Mouse (Mus musculus) hindbrain, embryonic 13.5 days (tissue): ENCODE measurements around the gene Cmss1. TPM values are rescaled to one million over a fixed set of nuclear protein-coding genes. Genes with fewer than 3 reads are reported as not detected.
A peak's percentile ranks its signal among the peaks of the same experiment; 100 is the strongest.

ENCODE experiments used
- ATAC-seq: fragments of 200-750 bp; cut with Nextera tagmentation; 2 replicates; pipeline ENCODE4 v1.8.0; 2017; ENCODE audit warnings: moderate TSS enrichment; ENCODE audit not compliant: low FRiP score
- H3K27ac ChIP-seq: fragments of 300-500 bp; sonication (generic); 2 replicates; pipeline ENCODE4 v1.5.1; 2015; ENCODE audit warnings: inconsistent platforms, mild to moderate bottlenecking, moderate library complexity
- H3K27me3 ChIP-seq: fragments of 300-500 bp; sonication (generic); 2 replicates; pipeline ENCODE4 v1.6.1; 2015; ENCODE audit warnings: mild to moderate bottlenecking, inconsistent platforms
- H3K36me3 ChIP-seq: fragments of 300-500 bp; sonication (generic); 2 replicates; pipeline ENCODE4 v1.6.1; 2015; ENCODE audit warnings: mild to moderate bottlenecking, inconsistent platforms
- H3K4me1 ChIP-seq: fragments of 300-500 bp; sonication (generic); replicated peaks from 2 replicates; pipeline ENCODE4 v1.6.1; 2015; ENCODE audit warnings: inconsistent platforms
- H3K4me2 ChIP-seq: fragments of 300-500 bp; sonication (generic); 2 replicates; pipeline ENCODE4 v1.6.1; 2015; ENCODE audit warnings: inconsistent platforms, mild to moderate bottlenecking, moderate library complexity
- H3K4me3 ChIP-seq: fragments of 300-500 bp; sonication (generic); 2 replicates; pipeline ENCODE4 v1.5.1; 2015; ENCODE audit warnings: mild to moderate bottlenecking, inconsistent platforms
- H3K9ac ChIP-seq: fragments of 300-500 bp; sonication (generic); 2 replicates; pipeline ENCODE4 v1.6.1; 2015; ENCODE audit warnings: mild to moderate bottlenecking, inconsistent platforms
- H3K9me3 ChIP-seq: fragments of 300-500 bp; sonication (generic); 2 replicates; pipeline ENCODE4 v1.6.1; 2016; ENCODE audit warnings: inconsistent platforms
- WGBS: fragments of 180-500 bp; shearing (Covaris S2); methylation state at CpG from one replicate; pipeline ENCODE4 v1.1.7; 2015; 5-methylcytosine and 5-hydroxymethylcytosine counted together
- polyA plus RNA-seq: library from polyadenylated mRNA; unstranded; fragments of >200 nt; fragmentation: Nextera tagmentation; extraction: Ambion mirVana; gene quantifications from 2 replicates; pipeline ENCODE4 v1.2.1, GENCODE M21; 2015

Cmss1 gene
- polyA plus RNA-seq, 1 experiment from 2014 or later, result 37.1 TPM

GRCm38 (mm10) chr16:57428977-57429376 is 177.7 kb downstream of the Cmss1 start:
- H3K4me1 ChIP-seq, result peaks cover 7% of the 10 kb centered on the region; the same call in 1 of the 2 replicates
- no peak overlapping the region for H3K27ac ChIP-seq
- H3K4me2 ChIP-seq, result no peak overlapping the region
- H3K36me3 ChIP-seq, result no peaks in the 10 kb centered on the region
- no peak overlapping the region for H3K4me3 ChIP-seq
- no peaks in the 10 kb centered on the region for H3K27me3 ChIP-seq
- no peak overlapping the region for H3K9ac ChIP-seq
- no peaks in the 10 kb centered on the region for H3K9me3 ChIP-seq
- 90% methylated on average over 5 of the region's 5 CpGs for WGBS
- ATAC-seq, result no peak

GRCm38 (mm10) chr16:57427516-57428285 is 179.0 kb downstream of the Cmss1 start:
- no peak for ATAC-seq
- no peaks in the 10 kb centered on the region for H3K9me3 ChIP-seq
- no peaks in the 10 kb centered on the region for H3K36me3 ChIP-seq
- no peak overlapping the region for H3K9ac ChIP-seq
- WGBS, result 90% methylated on average over 7 of the region's 7 CpGs
- H3K4me1 ChIP-seq, result peaks cover 13% of the 10 kb centered on the region
- H3K27ac ChIP-seq, result no peak overlapping the region
- H3K4me2 ChIP-seq, result no peak overlapping the region
- H3K4me3 ChIP-seq, result no peak overlapping the region
- no peaks in the 10 kb centered on the region for H3K27me3 ChIP-seq

- Histone ChIP-seq H3K9ac (no peak overlapping the region), H3K4me3 (no peak overlapping the region), H3K36me3 (no peaks in the 10 kb centered on the region), H3K27me3 (no peaks in the 10 kb centered on the region), H3K4me1 (peaks cover 16% of the 10 kb centered on the region), H3K27ac (peak overlapping the region; percentile 18; the same call in 1 of the 2 replicates), H3K4me2 (no peak overlapping the region), H3K9me3 (no peaks in the 10 kb centered on the region)
- WGBS, result 71% methylated on average over 10 of the region's 10 CpGs
- ATAC-seq, result no peak
These were observed 180.0 kb downstream of the Cmss1 start for GRCm38 (mm10) chr16:57426680-57427079.

GRCm38 (mm10) chr16:57423001-57423800 is 183.5 kb downstream of the Cmss1 start:
- no peaks in the 10 kb centered on the region for H3K27me3 ChIP-seq
- H3K9me3 ChIP-seq, result no peaks in the 10 kb centered on the region
- H3K4me1 ChIP-seq, result peaks cover 17% of the 10 kb centered on the region
- WGBS, result 44% methylated on average over 6 of the region's 6 CpGs
- no peak overlapping the region for H3K9ac ChIP-seq
- no peak overlapping the region for H3K27ac ChIP-seq
- no peak overlapping the region for H3K4me3 ChIP-seq
- no peaks in the 10 kb centered on the region for H3K36me3 ChIP-seq
- no peak for ATAC-seq
- H3K4me2 ChIP-seq, result no peak overlapping the region

GRCm38 (mm10) chr16:57421680-57422417 is 184.8 kb downstream of the Cmss1 start:
- Histone ChIP-seq H3K4me2 (no peak overlapping the region), H3K4me1 (peaks cover 17% of the 10 kb centered on the region), H3K36me3 (no peaks in the 10 kb centered on the region), H3K27ac (no peak overlapping the region), H3K9me3 (no peaks in the 10 kb centered on the region), H3K4me3 (no peak overlapping the region), H3K9ac (no peak overlapping the region), H3K27me3 (no peaks in the 10 kb centered on the region)
- ATAC-seq, result no peak
- 76% methylated on average over 7 of the region's 7 CpGs for WGBS

GRCm38 (mm10) chr16:57420773-57421556 is 185.7 kb downstream of the Cmss1 start:
- no peak for ATAC-seq
- Histone ChIP-seq H3K36me3 (no peaks in the 10 kb centered on the region), H3K4me1 (peaks cover 17% of the 10 kb centered on the region), H3K27me3 (no peaks in the 10 kb centered on the region), H3K4me3 (no peak overlapping the region), H3K9ac (no peak overlapping the region), H3K27ac (no peak overlapping the region), H3K9me3 (no peaks in the 10 kb centered on the region), H3K4me2 (no peak overlapping the region)
- WGBS, result 55% methylated on average over 8 of the region's 8 CpGs

- Histone ChIP-seq H3K27me3 (no peaks in the 10 kb centered on the region), H3K4me1 (peaks cover 9% of the 10 kb centered on the region; the same call in 1 of the 2 replicates), H3K27ac (no peak overlapping the region), H3K9ac (no peak overlapping the region), H3K4me3 (no peak overlapping the region), H3K9me3 (no peaks in the 10 kb centered on the region), H3K4me2 (no peak overlapping the region), H3K36me3 (no peaks in the 10 kb centered on the region)
- ATAC-seq, result no peak
- WGBS, result 92% methylated on average over 5 of the region's 5 CpGs
These were observed 186.8 kb downstream of the Cmss1 start for GRCm38 (mm10) chr16:57419881-57420280.

- no peak for ATAC-seq
- WGBS, result 71% methylated on average over 5 of the region's 5 CpGs
These were observed 187.3 kb downstream of the Cmss1 start for GRCm38 (mm10) chr16:57419332-57419731.

GRCm38 (mm10) chr16:57417955-57418354 is 188.7 kb downstream of the Cmss1 start:
- no peak overlapping the region for H3K4me3 ChIP-seq
- H3K9ac ChIP-seq, result no peak overlapping the region
- peaks cover 5% of the 10 kb centered on the region; the same call in 1 of the 2 replicates for H3K4me1 ChIP-seq
- no peaks in the 10 kb centered on the region for H3K9me3 ChIP-seq
- ATAC-seq, result no peak
- H3K4me2 ChIP-seq, result no peak overlapping the region
- H3K27ac ChIP-seq, result no peak overlapping the region
- no peaks in the 10 kb centered on the region for H3K27me3 ChIP-seq
- WGBS, result 85% methylated on average over 1 of the region's 1 CpGs
- no peaks in the 10 kb centered on the region for H3K36me3 ChIP-seq

More at GRCm38 (mm10) chr16:57419332-57419731, 187.3 kb downstream of the Cmss1 start:
- H3K9me3 ChIP-seq, result no peaks in the 10 kb centered on the region
- no peak overlapping the region for H3K4me3 ChIP-seq
- H3K4me1 ChIP-seq, result peaks cover 9% of the 10 kb centered on the region; the same call in 1 of the 2 replicates
- H3K36me3 ChIP-seq, result no peaks in the 10 kb centered on the region
- H3K27ac ChIP-seq, result no peak overlapping the region
- no peaks in the 10 kb centered on the region for H3K27me3 ChIP-seq
- no peak overlapping the region for H3K9ac ChIP-seq
- H3K4me2 ChIP-seq, result no peak overlapping the region

- H3K36me3 ChIP-seq, result no peaks in the 10 kb centered on the region
- WGBS, result 89% methylated on average over 9 of the region's 9 CpGs
- no peaks in the 10 kb centered on the region for H3K9me3 ChIP-seq
- ATAC-seq, result no peak
- no peak overlapping the region for H3K27ac ChIP-seq
- H3K4me1 ChIP-seq, result peaks cover 4% of the 10 kb centered on the region; the same call in 1 of the 2 replicates
- no peak overlapping the region for H3K4me3 ChIP-seq
- no peak overlapping the region for H3K4me2 ChIP-seq
- H3K9ac ChIP-seq, result no peak overlapping the region
- no peaks in the 10 kb centered on the region for H3K27me3 ChIP-seq
These were observed 189.6 kb downstream of the Cmss1 start for GRCm38 (mm10) chr16:57417017-57417416.

GRCm38 (mm10) chr16:57416049-57416448 is 190.6 kb downstream of the Cmss1 start:
- Histone ChIP-seq H3K4me2 (no peak overlapping the region), H3K36me3 (no peaks in the 10 kb centered on the region), H3K9me3 (no peaks in the 10 kb centered on the region), H3K4me1 (no peaks in the 10 kb centered on the region), H3K9ac (no peak overlapping the region), H3K27me3 (no peaks in the 10 kb centered on the region), H3K27ac (no peak overlapping the region), H3K4me3 (no peak overlapping the region)
- no peak for ATAC-seq
- WGBS, result 41% methylated on average over 2 of the region's 2 CpGs
